Mouse (Mus musculus) heart, embryonic 14.5 days (tissue): ENCODE results near the gene Rfc3. TPM values are rescaled to one million over a fixed set of nuclear protein-coding genes. Genes with fewer than 3 reads are reported as not detected.

Experiments
- ATAC-seq: fragments of 200-750 bp; cut with Nextera tagmentation; 2 replicates; pipeline ENCODE4 v1.8.0; 2017; ENCODE audit warnings: low read depth, moderate TSS enrichment; ENCODE audit not compliant: insufficient number of reproducible peaks, insufficient read depth, low FRiP score
- H3K27ac ChIP-seq, 2 experiments: fragments of 200-500 bp in 1 of 2; fragments of 300-500 bp in 1 of 2; sonication (generic) in 1 of 2; replicated peaks in 1 of 2; 2 replicates each; pipeline ENCODE4 v1.5.1; 2012 to 2014; ENCODE audit warnings: low read depth in 2 of 2, low read length in 2 of 2, control low read depth in 1 of 2, mild to moderate bottlenecking in 1 of 2, mixed read lengths in 1 of 2; ENCODE audit not compliant: control insufficient read depth in 1 of 2, insufficient read depth in 1 of 2
- H3K27me3 ChIP-seq: fragments of 300-500 bp; sonication (generic); 2 replicates; pipeline ENCODE4 v1.6.1; 2014; ENCODE audit warnings: mild to moderate bottlenecking, low read length, control low read depth; ENCODE audit not compliant: control insufficient read depth, insufficient read depth
- H3K36me3 ChIP-seq: fragments of 300-500 bp; sonication (generic); 2 replicates; pipeline ENCODE4 v1.6.1; 2014; ENCODE audit warnings: mild to moderate bottlenecking, control low read depth, low read length, mixed read lengths; ENCODE audit not compliant: control insufficient read depth, insufficient read depth
- H3K4me1 ChIP-seq, 2 experiments: fragments of 200-500 bp in 1 of 2; fragments of 300-500 bp in 1 of 2; sonication (generic) in 1 of 2; 2 replicates each; pipeline ENCODE4 v1.6.1; 2012 to 2014; ENCODE audit warnings: low read length in 2 of 2, control low read depth in 1 of 2, mixed read lengths in 1 of 2; ENCODE audit not compliant: control insufficient read depth in 2 of 2, insufficient read depth in 2 of 2
- H3K4me2 ChIP-seq: fragments of 300-500 bp; sonication (generic); 2 replicates; pipeline ENCODE4 v1.6.1; 2014; ENCODE audit warnings: mild to moderate bottlenecking, low read length
- H3K4me3 ChIP-seq, 2 experiments: fragments of 200-500 bp in 1 of 2; fragments of 300-500 bp in 1 of 2; sonication (generic) in 1 of 2; 2 replicates each; pipeline ENCODE4 v1.5.1; 2012 to 2014; ENCODE audit warnings: low read length in 2 of 2, mild to moderate bottlenecking in 2 of 2, control low read depth in 1 of 2, low read depth in 1 of 2, moderate library complexity in 1 of 2; ENCODE audit not compliant: control insufficient read depth in 1 of 2, insufficient read depth in 1 of 2
- H3K9ac ChIP-seq: fragments of 300-500 bp; sonication (generic); 2 replicates; pipeline ENCODE4 v1.6.1; 2014; ENCODE audit warnings: mild to moderate bottlenecking, low read length
- H3K9me3 ChIP-seq: fragments of 300-500 bp; sonication (generic); 2 replicates; pipeline ENCODE4 v1.6.1; 2016; ENCODE audit warnings: low read length, control low read depth; ENCODE audit not compliant: control insufficient read depth
- WGBS: fragments of 180-500 bp; shearing (Covaris S2); extraction: QIAGEN DNeasy Blood & Tissue Kit; methylation state at CpG from one replicate; pipeline ENCODE4 v1.1.7; 2014; 5-methylcytosine and 5-hydroxymethylcytosine counted together
- polyA plus RNA-seq: library from polyadenylated mRNA; unstranded; fragments of >200 nt; fragmentation: Nextera tagmentation; extraction: Ambion mirVana; gene quantifications from 2 replicates; pipeline ENCODE4 v1.2.1, GENCODE M21; 2014

Rfc3 gene
- polyA plus RNA-seq, 1 experiment from 2014 or later: 49.6 TPM

DNA sequence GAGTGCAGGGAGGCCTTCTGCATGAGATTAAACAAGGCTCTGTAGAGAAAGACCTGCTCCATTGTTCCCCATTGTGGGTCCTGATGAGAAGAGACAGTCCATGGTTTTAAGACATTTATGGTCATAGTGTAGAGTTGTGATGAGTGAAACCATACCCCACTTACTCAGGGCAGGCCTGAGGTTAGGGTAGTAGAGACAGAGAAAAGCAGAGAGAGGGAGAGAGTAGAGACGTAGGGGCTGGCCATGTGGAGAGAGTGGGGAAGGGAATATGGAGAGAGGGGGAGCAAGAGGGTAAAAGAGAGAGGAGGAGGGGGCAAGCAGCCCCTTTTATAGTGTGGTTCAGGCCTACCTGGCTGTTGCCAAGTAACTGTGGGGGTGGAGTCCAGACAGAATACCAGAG lies 8.9 kb downstream of the Rfc3 start:
- Histone ChIP-seq H3K9ac (no peak overlapping the region), H3K4me2 (no peak overlapping the region), H3K4me1 (no peaks in the 10 kb centered on the region), H3K36me3 (peaks cover 62% of the 10 kb centered on the region), H3K9me3 (no peaks in the 10 kb centered on the region), H3K27me3 (no peaks in the 10 kb centered on the region), H3K4me3 (no peak overlapping the region), H3K27ac (no peak overlapping the region)
- ATAC-seq: no peak
- WGBS: 83% methylated on average over 1 of the region's 1 CpGs

DNA sequence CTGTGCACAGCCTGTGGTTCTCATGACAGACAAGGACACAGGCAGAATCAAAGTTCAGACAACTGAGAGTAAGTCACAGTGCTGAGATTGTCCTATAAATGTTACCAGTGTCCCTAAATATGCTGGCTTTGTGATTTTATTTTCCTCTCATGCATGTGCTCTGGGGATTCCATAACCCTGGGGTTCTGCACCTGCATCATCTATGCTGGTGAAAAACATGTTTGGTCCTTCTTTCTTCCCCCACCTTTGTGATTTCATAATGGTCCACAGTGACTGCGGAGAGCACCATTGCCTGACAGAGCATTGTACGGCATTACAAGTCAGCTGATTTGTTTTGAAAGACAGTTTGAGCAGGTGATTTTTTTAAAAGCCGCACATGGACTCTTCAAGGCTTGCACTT lies 45.1 kb downstream of the Rfc3 start, which contains the start of gene Vmn2r18:
Vmn2r18 (minus strand) TSS at position 101 of the 400 bp plus-strand sequence.
- no peak within 1 kb of the TSS for H3K4me2 ChIP-seq
- 82% methylated on average over 3 of the region's 3 CpGs for WGBS
- H3K4me3 ChIP-seq: no peak within 1 kb of the TSS
- no peak within 1 kb of the TSS for H3K9ac ChIP-seq
- H3K4me1 ChIP-seq: no peaks in the 10 kb centered on the region
- no peak within 1 kb of the TSS for H3K27ac ChIP-seq
- ATAC-seq: no peak
- H3K27me3 ChIP-seq: no peaks in the 10 kb centered on the region
- no peaks in the 10 kb centered on the region for H3K9me3 ChIP-seq
- no peaks in the 10 kb centered on the region for H3K36me3 ChIP-seq

DNA sequence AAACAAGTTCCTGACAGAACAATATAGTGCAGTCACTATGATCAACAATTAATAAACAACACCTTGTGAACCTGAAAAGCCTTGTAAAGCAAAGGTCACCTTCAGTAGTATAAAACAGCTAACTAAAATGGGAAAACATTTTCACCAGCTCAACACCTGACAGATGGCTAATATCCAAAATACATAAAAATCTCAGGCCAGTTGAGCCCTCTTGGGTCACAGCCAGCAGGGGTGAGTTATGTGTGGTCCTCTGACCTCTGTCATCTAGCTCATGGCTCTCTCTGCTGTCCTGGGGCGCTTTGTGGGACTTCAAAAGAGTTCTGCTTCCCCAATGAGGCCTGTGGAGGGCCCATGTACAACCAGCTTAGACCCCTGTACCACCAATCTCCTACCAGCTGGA lies 49.3 kb downstream of the Rfc3 start:
- WGBS: 53% methylated on average over 1 of the region's 1 CpGs
- H3K4me2 ChIP-seq: no peak overlapping the region
- no peak for ATAC-seq
- no peak overlapping the region for H3K4me3 ChIP-seq
- no peaks in the 10 kb centered on the region for H3K4me1 ChIP-seq
- no peak overlapping the region for H3K27ac ChIP-seq
- H3K36me3 ChIP-seq: no peaks in the 10 kb centered on the region
- H3K9me3 ChIP-seq: no peaks in the 10 kb centered on the region
- H3K27me3 ChIP-seq: no peaks in the 10 kb centered on the region
- no peak overlapping the region for H3K9ac ChIP-seq

Other genes starting within 250 kb of the Rfc3 start
- gene Gm42906, start 223.1 kb downstream of the Rfc3 start, polyA plus RNA-seq: 0.74 TPM in 1 of 2 replicates, not detected in the other
- gene Vmn2r18, start 45.2 kb downstream of the Rfc3 start, polyA plus RNA-seq: not detected in 2 replicates